8 mouse cellular contexts compared by ENCODE assay signal in genomic region chr15:83595364-83595711, GRCm38 (mm10). TPM values are rescaled to one million over a fixed set of nuclear protein-coding genes. Genes with fewer than 3 reads are reported as not detected.
DNase-seq lines count a peak whose midpoint lies in the region; ATAC-seq and TF ChIP-seq lines count a peak whose summit lies in the region.

No protein-coding gene starts in this region.

- peak overlapping the region; percentile 97 for H3K4me2 ChIP-seq in lung, embryonic 14.5 days
- H3K4me2 ChIP-seq in limb, embryonic 13.5 days (replicated peaks): peak overlapping the region; percentile 91

- H3K9me3 ChIP-seq in lung, embryonic 14.5 days (ENCODE audit: low read depth, low read length): no peaks in the 10 kb centered on the region
- H3K9me3 ChIP-seq in limb, embryonic 13.5 days: no peaks in the 10 kb centered on the region

- 30% methylated on average over 7 of the region's 7 CpGs for WGBS in lung, embryonic 14.5 days
- 38% methylated on average over 7 of the region's 7 CpGs for WGBS in limb, embryonic 13.5 days
- WGBS in olfactory bulb, adult 2 months: 27% methylated on average over 7 of the region's 7 CpGs

- 0 out of 2 replicates have a peak, but pooled peaks cover 3% of the 10 kb centered on the region for H3K36me3 ChIP-seq in lung, embryonic 14.5 days (ENCODE audit: insufficient read depth)
- H3K36me3 ChIP-seq in limb, embryonic 13.5 days: peaks cover 7% of the 10 kb centered on the region

- no peak overlapping the region for H3K27ac ChIP-seq in lung, embryonic 14.5 days (ENCODE audit: low read depth)
- H3K27ac ChIP-seq in embryonic fibroblast, embryonic 13.5 days (ENCODE audit: insufficient read depth, low read length): no peak overlapping the region
- H3K27ac ChIP-seq in limb, embryonic 13.5 days: 0 out of 2 replicates have a peak overlapping the region, but pooled peaks have one; percentile 16
- H3K27ac ChIP-seq in olfactory bulb, adult 2 months (ENCODE audit: insufficient read depth, low read depth, low read length): no peak overlapping the region

- peak; percentile 10; the same call in 1 of the 2 replicates for ATAC-seq in lung, embryonic 14.5 days (ENCODE audit: insufficient read depth)
- no peak for ATAC-seq in limb, embryonic 13.5 days (ENCODE audit: low FRiP score, low read depth)
- ATAC-seq in granulocyte monocyte progenitor cell, adult 5-6 weeks (replicated peaks; ENCODE audit: poor library complexity, severe bottlenecking): no peak

- no peaks in the 10 kb centered on the region for H3K27me3 ChIP-seq in lung, embryonic 14.5 days (ENCODE audit: insufficient read depth, low read length)
- H3K27me3 ChIP-seq in limb, embryonic 13.5 days: no peaks in the 10 kb centered on the region

- no peak for TF ChIP-seq CTCF in lung, embryonic 14.5 days (IDR thresholded peaks at IDR 0.05; ENCODE audit: low read depth)
- TF ChIP-seq CTCF in embryonic fibroblast, embryonic 13.5 days (IDR thresholded peaks at IDR 0.05; ENCODE audit: borderline replicate concordance, insufficient read depth, low read length): no peak
- TF ChIP-seq CTCF in olfactory bulb, adult 2 months (IDR thresholded peaks at IDR 0.05; ENCODE audit: insufficient read depth, low read depth, low read length): no peak

- no peak for TF ChIP-seq POLR2A in embryonic fibroblast, embryonic 13.5 days (IDR thresholded peaks at IDR 0.05; ENCODE audit: low read depth, low read length)
- no peak for TF ChIP-seq POLR2A in olfactory bulb, adult 2 months (IDR thresholded peaks at IDR 0.05; ENCODE audit: insufficient read depth, low read depth, low read length)

- no peaks in the 10 kb centered on the region for H3K4me1 ChIP-seq in lung, embryonic 14.5 days (ENCODE audit: insufficient read depth)
- H3K4me1 ChIP-seq in embryonic fibroblast, embryonic 13.5 days (ENCODE audit: control insufficient read depth, insufficient read depth, low read length): peaks cover 3% of the 10 kb centered on the region
- peaks cover 21% of the 10 kb centered on the region for H3K4me1 ChIP-seq in limb, embryonic 13.5 days
- H3K4me1 ChIP-seq in olfactory bulb, adult 2 months (ENCODE audit: control insufficient read depth, insufficient read depth, low read length): peaks cover 21% of the 10 kb centered on the region

- no peak for DNase-seq in lung, embryonic 14.5 days
- DNase-seq in lung, postnatal 4 days: no peak
- no peak for DNase-seq in gastrocnemius, adult 18-20 months (ENCODE audit: low spot score)
- DNase-seq in gastrocnemius, postnatal 10 days: no peak

- H3K4me3 ChIP-seq in lung, embryonic 14.5 days (ENCODE audit: low read depth, low read length): peak overlapping the region; percentile 79
- H3K4me3 ChIP-seq in embryonic fibroblast, embryonic 13.5 days (ENCODE audit: insufficient read depth, low read length): peak overlapping the region; percentile 40
- peak overlapping the region; percentile 82 for H3K4me3 ChIP-seq in limb, embryonic 13.5 days
- H3K4me3 ChIP-seq in olfactory bulb, adult 2 months (ENCODE audit: insufficient read depth, low read depth, low read length): peak overlapping the region; percentile 96

- peak overlapping the region; percentile 75; the same call in 1 of the 2 replicates for H3K9ac ChIP-seq in lung, embryonic 14.5 days
- H3K9ac ChIP-seq in limb, embryonic 13.5 days: peak overlapping the region; percentile 87

RNA-seq across cellular contexts. Expression of gene Ttll12, which starts 0.4 kb away (rescaled TPM):
- polyA plus RNA-seq in lung, embryonic 14.5 days (2014; fragmentation: Nextera tagmentation; extraction: Ambion mirVana): 40.1 and 43.5 TPM in 2 replicates
- polyA plus RNA-seq in embryonic fibroblast, embryonic 13.5 days (2011; ENCODE audit: insufficient read length, low read depth, missing spikeins): 26.1 and 34.6 TPM in 2 replicates
- polyA plus RNA-seq in limb, embryonic 13.5 days (2015; fragmentation: Nextera tagmentation; extraction: Ambion mirVana): 39.7 and 43.4 TPM in 2 replicates
- not detected in 2 replicates for polyA plus RNA-seq in olfactory bulb, adult 2 months (2012; ENCODE audit: insufficient read depth, insufficient read length, low replicate concordance, missing spikeins)
- total RNA-seq in granulocyte monocyte progenitor cell, adult 5-6 weeks (2014; fragmentation: Nextera tagmentation): 15.1 and 23.6 TPM in 2 replicates
- total RNA-seq in granulocyte monocyte progenitor cell, adult 5-6 weeks (2017): 9.7 and 10.1 TPM in 2 replicates
- 1 to 10 TPM; 3.6 to 4.0 TPM for total RNA-seq in gastrocnemius, adult 18-20 months (2021)
- total RNA-seq in gastrocnemius, postnatal 10 days (2021): 10 to 100 TPM in 1 of 2 experiments, 1 to 10 TPM in 1; 9.4 to 13.0 TPM

RNA-seq across cellular contexts. Expression of gene Mcat, which starts 31.8 kb away (rescaled TPM):
- 38.8 and 43.1 TPM in 2 replicates for polyA plus RNA-seq in lung, embryonic 14.5 days (2014; fragmentation: Nextera tagmentation; extraction: Ambion mirVana)
- polyA plus RNA-seq in embryonic fibroblast, embryonic 13.5 days (2011; ENCODE audit: insufficient read length, low read depth, missing spikeins): 17.5 and 18.6 TPM in 2 replicates
- polyA plus RNA-seq in limb, embryonic 13.5 days (2015; fragmentation: Nextera tagmentation; extraction: Ambion mirVana): 39.4 and 41.6 TPM in 2 replicates
- polyA plus RNA-seq in olfactory bulb, adult 2 months (2012; ENCODE audit: insufficient read depth, insufficient read length, low replicate concordance, missing spikeins): not detected in 2 replicates
- 10.8 and 15.3 TPM in 2 replicates for total RNA-seq in granulocyte monocyte progenitor cell, adult 5-6 weeks (2014; fragmentation: Nextera tagmentation)
- total RNA-seq in granulocyte monocyte progenitor cell, adult 5-6 weeks (2017): 14.8 and 21.1 TPM in 2 replicates
- total RNA-seq in gastrocnemius, adult 18-20 months (2021): 10 to 100 TPM; 20.4 to 22.1 TPM
- 10 to 100 TPM; 22.7 to 29.3 TPM for total RNA-seq in gastrocnemius, postnatal 10 days (2021)

RNA-seq across cellular contexts. Expression of gene Tspo, which starts 31.9 kb away (rescaled TPM):
- 76.9 and 83.9 TPM in 2 replicates for polyA plus RNA-seq in lung, embryonic 14.5 days (2014; fragmentation: Nextera tagmentation; extraction: Ambion mirVana)
- polyA plus RNA-seq in embryonic fibroblast, embryonic 13.5 days (2011; ENCODE audit: insufficient read length, low read depth, missing spikeins): 123 and 179 TPM in 2 replicates
- 40.4 and 41.9 TPM in 2 replicates for polyA plus RNA-seq in limb, embryonic 13.5 days (2015; fragmentation: Nextera tagmentation; extraction: Ambion mirVana)
- not detected in 2 replicates for polyA plus RNA-seq in olfactory bulb, adult 2 months (2012; ENCODE audit: insufficient read depth, insufficient read length, low replicate concordance, missing spikeins)
- 204 and 312 TPM in 2 replicates for total RNA-seq in granulocyte monocyte progenitor cell, adult 5-6 weeks (2014; fragmentation: Nextera tagmentation)
- 119 and 155 TPM in 2 replicates for total RNA-seq in granulocyte monocyte progenitor cell, adult 5-6 weeks (2017)
- total RNA-seq in gastrocnemius, adult 18-20 months (2021): 10 to 100 TPM; 19.6 to 26.8 TPM
- 10 to 100 TPM; 30.3 to 33.8 TPM for total RNA-seq in gastrocnemius, postnatal 10 days (2021)

Comparison
In these comparisons a context has a peak if more than half of its experiments do, and no peak if none do; other contexts are left out.
1. H3K4me3 ChIP-seq: peak in every context shown above with its lines; median percentile 96 in olfactory bulb, adult 2 months; 82 in limb, embryonic 13.5 days; 79 in lung, embryonic 14.5 days; 40 in embryonic fibroblast, embryonic 13.5 days.
2. RNA of gene Ttll12, which starts 0.4 kb away (polyA plus RNA-seq): 40.1 to 43.5 TPM in lung, embryonic 14.5 days, 39.7 to 43.4 TPM in limb, embryonic 13.5 days and 26.1 to 34.6 TPM in embryonic fibroblast, embryonic 13.5 days; not detected in olfactory bulb, adult 2 months; every median in the first group is over 10 times any median in the second.
3. RNA of gene Tspo, which starts 31.9 kb away (polyA plus RNA-seq): 123 to 179 TPM in embryonic fibroblast, embryonic 13.5 days, 76.9 to 83.9 TPM in lung, embryonic 14.5 days and 40.4 to 41.9 TPM in limb, embryonic 13.5 days; not detected in olfactory bulb, adult 2 months; every median in the first group is over 10 times any median in the second.